Mouse (Mus musculus) Patski (cell line): ENCODE data around the gene Muc20. TPM values are rescaled to one million over a fixed set of nuclear protein-coding genes. Genes with fewer than 3 reads are reported as not detected.

Experiments
- ATAC-seq: fragments of 100-300 bp; one replicate; pipeline ENCODE4 v1.8.0; 2021
- CTCF ChIA-PET: fragments of 350-600 bp; sonication (Branson Sonifier 250); formaldehyde crosslinking; loops from one replicate; lab custom pipeline; 2022; ENCODE audit warnings: inconsistent platforms; lab: Charles Lee
- POLR2A ChIA-PET: fragments of 350-600 bp; sonication (Branson Sonifier 250); formaldehyde crosslinking; loops from one replicate; lab custom pipeline; 2022; ENCODE audit warnings: antibody characterized with exemption, inconsistent platforms; lab: Charles Lee
- DNase-seq: peaks from one replicate; pipeline ENCODE4 v3.0.0-alpha.2; 2011; ENCODE audit warnings: low read depth, low spot score
- H3K27me3 ChIP-seq: fragments of 371-371 bp; one replicate; pipeline ENCODE4 v1.5.1; 2021
- CTCF ChIP-seq: fragments of 100-300 bp; IDR thresholded peaks from one replicate; pipeline ENCODE4 v1.5.1; 2021
- in situ Hi-C: fragments of 300-500 bp; cut with MboI; formaldehyde crosslinking; loops from 3 replicates; pipeline ENCODE4 v1.11.1; 2018; ENCODE audit warnings: low pct_unique_long_range_greater_than_20kb, mixed read lengths
- polyA plus RNA-seq: library from polyadenylated mRNA; unstranded; gene quantifications from one replicate; pipeline ENCODE4 v1.2.3, GENCODE M21; 2021

The Muc20 gene
- polyA plus RNA-seq, 1 experiment from 2014 or later: 0.05 TPM

DNA sequence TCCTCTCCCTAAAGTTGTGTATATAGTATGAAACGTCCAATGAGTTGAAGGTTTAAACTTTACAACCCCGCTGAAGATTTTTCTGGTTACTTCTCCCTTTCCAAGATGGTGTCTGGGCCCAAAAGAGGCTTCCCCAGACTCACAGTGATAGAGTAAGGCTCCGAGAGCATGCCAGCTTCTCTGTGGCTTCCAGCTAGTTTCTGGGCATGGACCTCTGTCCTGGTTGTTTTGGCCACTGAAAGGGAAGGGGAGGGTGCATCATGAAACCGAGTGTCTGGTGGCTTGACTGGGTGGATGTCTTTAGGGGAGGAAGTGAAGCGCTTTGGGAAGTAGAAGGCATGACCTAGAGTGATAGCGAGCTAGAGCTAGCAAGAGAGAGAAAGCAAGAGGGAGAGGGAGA is 32.3 kb downstream of the Muc20 start:
- ChIA-PET CTCF (interaction anchor here (2.0 kb wide), 1 partner anchor 13 kb away, joined by 6 read pairs; no protein-coding TSS in a partner anchor), POLR2A (interaction anchor here (0.6 to 0.9 kb wide), 2 partner anchors 10 to 29 kb away, joined by 3 read pairs; no protein-coding TSS in a partner anchor)
- no peak for TF ChIP-seq CTCF
- ATAC-seq (no peak), DNase-seq (no peak)
- H3K27me3 ChIP-seq: no peaks in the 10 kb centered on the region
- in situ Hi-C loops: no loop called here

DNA sequence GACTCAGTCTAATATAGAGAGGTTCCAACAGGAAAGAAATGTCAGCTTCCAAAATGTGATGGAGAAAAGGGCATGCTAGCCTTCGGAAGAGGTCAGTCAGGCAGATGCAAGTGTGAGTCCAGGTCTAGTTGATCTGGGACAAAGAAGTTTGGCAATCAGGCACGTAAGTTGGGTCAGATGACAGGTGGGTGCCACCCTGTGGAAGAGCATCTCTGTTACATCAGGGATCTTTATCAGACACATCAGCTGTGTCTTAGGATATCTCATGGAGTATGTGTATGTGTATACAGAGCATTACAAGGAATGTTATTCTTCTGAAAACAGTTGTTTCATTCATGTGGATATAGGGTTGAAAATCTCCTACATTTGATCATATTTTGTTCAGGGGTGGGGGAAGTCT is 32.7 kb downstream of the Muc20 start:
- no peak for TF ChIP-seq CTCF
- H3K27me3 ChIP-seq: no peaks in the 10 kb centered on the region
- in situ Hi-C loops: no loop called here
- CTCF ChIA-PET: interaction anchor here (2.0 kb wide), 1 partner anchor 13 kb away, joined by 6 read pairs; no protein-coding TSS in a partner anchor
- POLR2A ChIA-PET: interaction anchor here (0.6 kb wide), 1 partner anchor 11 kb away, joined by 3 read pairs; no protein-coding TSS in a partner anchor
- no peak for DNase-seq
- no peak for ATAC-seq

DNA sequence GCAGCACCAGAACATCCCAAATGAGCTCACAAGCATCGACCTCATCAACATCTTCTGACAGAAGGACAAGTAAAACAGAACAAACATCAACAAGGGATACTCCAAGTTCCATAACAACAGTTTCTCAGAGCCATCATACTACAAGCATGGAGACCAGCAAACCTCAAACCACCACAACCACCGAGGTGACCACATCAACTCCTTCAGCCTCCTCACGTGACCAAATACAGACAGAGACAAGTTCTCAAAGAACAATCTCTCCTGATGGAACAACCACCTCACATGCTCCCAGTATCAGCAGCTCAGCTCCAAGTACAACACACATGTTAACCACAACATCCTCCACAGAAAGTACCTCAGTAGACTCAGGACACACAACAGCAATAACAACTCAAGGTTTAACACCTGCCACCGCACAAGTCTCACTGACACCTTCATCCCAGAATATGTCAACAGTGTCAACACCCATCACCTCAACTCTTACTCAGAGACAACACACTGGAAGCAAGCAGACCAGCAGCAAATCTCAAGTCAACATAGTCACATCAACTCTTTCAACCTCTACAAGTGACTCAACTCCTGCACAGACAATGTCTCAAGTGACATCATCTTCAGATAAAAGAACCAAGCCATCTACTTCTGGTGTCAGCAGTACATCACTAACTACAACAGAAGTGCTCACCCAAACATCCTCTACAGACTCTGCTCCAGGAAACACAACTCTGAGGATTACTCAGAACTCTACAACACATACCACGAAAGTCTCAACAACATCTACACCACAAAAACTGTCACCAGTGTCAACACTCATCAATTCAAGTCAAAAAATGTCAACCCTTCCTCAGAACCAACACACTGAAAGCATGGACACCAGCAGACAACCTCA is 46.8 kb downstream of the Muc20 start:
- no peak for DNase-seq
- no peaks in the 10 kb centered on the region for H3K27me3 ChIP-seq
- CTCF ChIA-PET: interaction anchor here (1.0 kb wide), 2 partner anchors 10 to 22 kb away, joined by 3 read pairs; no protein-coding TSS in a partner anchor
- in situ Hi-C loops: no loop called here
- POLR2A ChIA-PET: no interaction called here
- no peak for ATAC-seq
- no peak for TF ChIP-seq CTCF

DNA sequence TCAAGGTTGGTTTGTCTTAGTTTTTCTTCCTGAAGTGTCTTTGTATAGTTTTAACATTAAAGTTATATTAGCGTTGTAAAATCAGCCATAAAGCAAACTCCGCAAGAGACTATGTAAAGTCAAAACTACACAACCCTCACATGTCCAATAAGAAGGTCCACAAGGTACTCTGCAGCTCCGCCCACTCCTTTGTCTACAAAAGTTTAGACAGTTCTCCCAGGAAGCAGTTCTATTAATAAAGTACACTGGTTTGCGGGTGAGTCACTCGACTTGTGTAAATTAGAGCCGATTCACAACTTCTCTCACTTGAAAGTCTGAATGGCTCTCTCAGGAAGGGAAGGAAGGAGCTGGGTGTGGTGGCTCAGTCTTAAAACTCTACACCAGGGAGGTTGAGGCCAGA is 51.4 kb downstream of the Muc20 start:
- no peak for TF ChIP-seq CTCF
- POLR2A ChIA-PET: no interaction called here
- in situ Hi-C loops: no loop called here
- no peak for ATAC-seq
- H3K27me3 ChIP-seq: no peaks in the 10 kb centered on the region
- CTCF ChIA-PET: interaction anchor here (1.5 kb wide), 1 partner anchor 29 kb away, joined by 3 read pairs; no protein-coding TSS in a partner anchor
- no peak for DNase-seq

DNA sequence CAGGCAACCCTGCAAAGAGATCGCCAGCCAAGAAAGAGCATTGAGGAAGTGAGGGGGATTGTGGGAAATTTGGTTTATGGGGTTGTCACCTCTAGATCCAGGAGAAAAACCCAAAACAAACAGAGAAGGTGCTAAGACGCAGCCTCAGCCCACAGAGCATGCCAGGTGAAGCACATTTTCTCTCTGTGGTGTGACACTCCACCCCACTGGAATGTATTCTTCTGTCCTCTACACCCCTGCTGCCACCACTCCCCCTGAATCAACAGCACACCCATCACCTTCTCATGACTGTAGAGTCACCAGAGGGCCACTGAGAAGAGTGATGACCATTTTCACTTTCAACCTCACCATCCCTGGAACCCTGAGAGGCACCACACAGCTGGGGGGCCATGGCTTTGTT is 54.5 kb downstream of the Muc20 start:
- DNase-seq: no peak
- CTCF ChIA-PET: interaction anchor here (1.2 to 1.7 kb wide), 2 partner anchors 10 to 11 kb away, joined by 4 to 5 read pairs; no protein-coding TSS in a partner anchor
- H3K27me3 ChIP-seq: no peaks in the 10 kb centered on the region
- no peak for ATAC-seq
- POLR2A ChIA-PET: no interaction called here
- no peak for TF ChIP-seq CTCF
- in situ Hi-C loops: no loop called here

DNA sequence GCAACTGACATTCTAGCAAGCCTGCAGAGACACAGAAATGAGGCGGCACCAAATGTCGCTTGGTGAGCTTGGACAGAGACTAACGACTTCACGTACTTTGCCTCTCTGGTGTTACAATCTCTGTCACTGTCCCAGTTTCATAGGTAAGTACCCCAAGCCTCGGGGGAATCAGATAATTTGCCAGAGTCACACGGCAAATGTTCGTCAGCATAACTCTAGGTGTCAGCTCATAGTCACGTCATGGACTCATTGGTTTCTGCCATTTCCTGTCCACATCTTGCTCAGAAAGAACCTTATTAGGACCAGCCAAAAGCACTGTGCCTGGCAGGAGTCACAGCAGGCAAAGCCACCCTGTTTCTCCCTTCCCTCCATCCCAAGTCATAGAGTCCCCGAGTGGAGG is 55.9 kb downstream of the Muc20 start:
- in situ Hi-C loops: no loop called here
- ATAC-seq: no peak
- no peaks in the 10 kb centered on the region for H3K27me3 ChIP-seq
- no peak for TF ChIP-seq CTCF
- ChIA-PET CTCF (interaction anchor here (0.8 to 1.7 kb wide), 4 partner anchors 9 to 31 kb away, joined by 3 to 5 read pairs (median 3); no protein-coding TSS in a partner anchor), POLR2A (no interaction called here)
- no peak for DNase-seq

DNA sequence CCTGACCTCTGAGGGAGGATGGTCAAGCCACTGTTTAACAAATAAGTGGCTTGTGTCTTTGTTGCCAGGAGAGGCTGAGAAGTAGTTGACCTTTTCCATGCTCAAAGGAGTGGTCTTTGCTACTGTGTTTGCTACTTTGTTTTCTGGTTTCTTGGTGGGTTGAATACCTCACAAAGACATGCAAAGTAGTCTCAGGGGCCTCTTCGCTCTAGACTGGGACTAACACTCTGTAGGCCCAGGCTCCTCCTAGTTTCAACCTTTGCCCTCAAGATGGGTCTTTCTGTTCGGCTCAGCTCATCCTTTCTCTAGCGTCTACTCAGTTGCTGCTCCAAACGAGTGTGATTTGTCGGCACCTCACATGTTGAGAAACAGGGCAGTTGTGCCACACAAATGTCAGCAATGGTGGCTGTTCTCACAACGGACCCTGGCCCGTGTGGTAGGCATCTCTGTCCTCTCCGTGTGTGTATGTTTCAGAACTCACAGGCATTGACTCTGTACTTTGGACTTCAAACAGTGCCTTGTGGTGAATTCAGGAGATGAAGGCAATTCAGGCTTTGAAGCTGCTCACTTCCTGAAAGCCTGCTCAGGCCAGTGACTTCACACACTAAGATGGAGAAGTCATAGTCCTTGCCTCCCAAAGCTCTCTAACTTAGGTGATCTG is 57.1 kb downstream of the Muc20 start:
- in situ Hi-C loops: no loop called here
- CTCF ChIA-PET: interaction anchor here (0.8 to 1.1 kb wide), 2 partner anchors 11 to 37 kb away, joined by 3 read pairs; no protein-coding TSS in a partner anchor
- H3K27me3 ChIP-seq: no peaks in the 10 kb centered on the region
- no peak for DNase-seq
- no peak for ATAC-seq
- no peak for TF ChIP-seq CTCF
- POLR2A ChIA-PET: no interaction called here

DNA sequence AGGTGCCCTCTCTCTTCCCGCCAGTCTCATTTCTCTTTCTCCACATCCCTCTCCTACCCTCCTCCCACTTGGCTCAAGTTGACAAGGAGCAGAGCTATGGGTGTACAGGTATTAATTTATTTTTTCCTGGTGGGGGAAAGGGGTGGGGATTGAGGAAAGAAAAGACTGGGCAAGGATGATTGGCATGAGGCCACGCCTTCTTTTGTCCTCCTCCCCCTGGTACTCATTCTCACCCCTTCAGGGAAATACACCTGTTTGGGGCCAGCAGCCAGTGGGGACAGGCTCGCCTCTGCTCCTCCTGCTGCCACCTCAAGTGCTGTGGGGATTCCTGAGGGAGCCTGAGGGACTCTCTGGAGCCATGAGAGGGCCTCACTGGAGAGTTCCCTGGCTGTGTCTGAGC is 61.2 kb downstream of the Muc20 start:
- CTCF ChIA-PET: no interaction called here
- H3K27me3 ChIP-seq: no peaks in the 10 kb centered on the region
- in situ Hi-C loops: no loop called here
- POLR2A ChIA-PET: no interaction called here
- ATAC-seq: no peak
- no peak for DNase-seq
- no peak for TF ChIP-seq CTCF

DNA sequence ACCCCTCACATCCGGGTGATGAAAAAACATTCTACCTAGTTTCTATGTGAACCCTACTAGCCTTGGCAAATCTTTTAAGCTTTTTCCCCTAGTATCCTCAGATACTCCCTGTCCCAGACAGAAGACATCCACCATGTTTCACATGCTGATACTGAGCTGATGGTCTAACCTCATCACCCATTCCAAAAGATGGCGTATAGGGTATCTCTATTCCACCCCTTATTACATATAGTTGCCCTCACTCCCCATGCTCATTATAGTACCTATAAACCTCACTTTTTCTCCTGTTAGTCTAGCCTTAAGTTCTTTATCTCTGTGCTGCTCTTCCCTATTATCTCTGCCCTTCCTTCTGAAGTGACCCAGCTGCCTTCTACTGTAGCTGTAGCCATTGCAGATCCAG is 61.6 kb downstream of the Muc20 start, which contains the start of gene Muc4:
Gene Muc4, plus strand, starts transcription at position 301 of the 400 bp plus-strand sequence.
- TF ChIP-seq CTCF: no peak
- H3K27me3 ChIP-seq: no peaks in the 10 kb centered on the region
- DNase-seq: no peak
- in situ Hi-C loops: no loop called here
- no peak for ATAC-seq
- ChIA-PET CTCF (no interaction called here), POLR2A (no interaction called here)

DNA sequence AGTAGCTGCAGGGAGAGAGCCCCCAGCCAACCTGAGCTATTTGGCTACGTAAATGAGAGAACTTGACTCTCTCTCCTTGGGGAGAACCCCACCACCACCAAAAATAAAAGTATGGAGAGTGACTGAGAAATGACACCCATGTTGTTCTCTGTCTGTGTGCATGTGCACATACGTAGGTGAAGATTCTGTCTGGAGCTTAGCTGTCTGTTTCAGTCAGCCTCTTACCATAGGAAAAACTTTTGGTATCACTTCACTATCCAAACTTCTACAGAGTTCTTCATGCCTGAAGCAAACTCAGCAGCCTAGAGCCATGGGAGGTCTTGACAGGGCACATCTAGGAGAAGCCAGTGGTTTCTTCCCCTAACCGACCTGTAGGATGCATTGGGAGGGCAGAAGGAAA is 64.0 kb downstream of the Muc20 start:
- DNase-seq (no peak), ATAC-seq (no peak)
- no peaks in the 10 kb centered on the region for H3K27me3 ChIP-seq
- ChIA-PET POLR2A (no interaction called here), CTCF (interaction anchor here (2.4 kb wide), 1 partner anchor 9 kb away, joined by 5 read pairs; no protein-coding TSS in a partner anchor)
- no peak for TF ChIP-seq CTCF
- in situ Hi-C loops: no loop called here
